Mouse (Mus musculus) small intestine, adult 2 months (tissue): ENCODE results near the gene Tle6.

Experiments used
- CTCF ChIP-seq: fragments of 200-500 bp; IDR thresholded peaks from 2 replicates; pipeline ENCODE4 v1.5.1; 2012; ENCODE audit warnings: low read depth, mild to moderate bottlenecking, control low read depth, inconsistent platforms, low read length, moderate library complexity, mixed read lengths; ENCODE audit not compliant: insufficient replicate concordance, insufficient read length; ENCODE audit errors: extremely low read depth
- POLR2A ChIP-seq: fragments of 200-500 bp; IDR thresholded peaks from 2 replicates; pipeline ENCODE4 v1.6.1; 2012; ENCODE audit warnings: low read depth, mild to moderate bottlenecking, control low read depth, inconsistent platforms, low read length, moderate library complexity

DNA sequence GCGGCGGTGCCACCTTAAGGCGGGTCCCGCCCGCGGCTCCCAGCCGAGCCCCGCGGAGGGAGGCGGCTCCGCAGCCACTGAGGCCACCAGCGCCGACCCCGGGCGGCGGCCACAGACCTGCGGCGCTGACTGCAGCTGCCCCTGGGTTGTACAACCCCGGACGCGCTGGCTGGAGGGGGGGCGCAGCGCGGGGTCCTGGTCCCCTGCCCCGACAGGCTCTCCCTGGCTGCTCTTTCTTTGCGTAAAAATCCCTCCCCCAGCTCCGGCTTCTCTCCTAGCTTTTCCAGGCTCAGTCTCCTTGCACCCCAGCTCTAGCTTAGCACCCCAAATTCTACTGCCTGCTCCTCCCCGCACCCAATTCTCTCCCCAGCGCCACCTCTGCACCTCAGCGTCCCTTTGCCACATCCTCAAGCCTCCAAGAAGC is 25.7 kb downstream of the Tle6 start:
- TF ChIP-seq CTCF (no peak), POLR2A (no peak)
